Mouse (Mus musculus) common myeloid progenitor, adult 5-6 weeks (primary cell): Measurements from ENCODE around the gene Nlrp9b. TPM values are rescaled to one million over a fixed set of nuclear protein-coding genes. Genes with fewer than 3 reads are reported as not detected.
"Not testable (repeated sequence)": the region's sequence is repeated elsewhere in the genome, so short reads cannot be mapped to it uniquely, and the experiment has no call there.

ENCODE experiments used
- ATAC-seq: replicated peaks from 2 replicates; pipeline ENCODE4 v1.8.0; 2016; ENCODE audit warnings: low read depth, mild to moderate bottlenecking, moderate TSS enrichment, inconsistent platforms; ENCODE audit not compliant: poor library complexity, severe bottlenecking
- total RNA-seq: library from RNA; stranded (forward); fragments of 200-1000, 187-1606 nt; gene quantifications from 2 replicates; pipeline ENCODE4 v1.2.3, GENCODE M21; 2017

The Nlrp9b gene
- total RNA-seq, 1 experiment from 2014 or later: not detected

DNA sequence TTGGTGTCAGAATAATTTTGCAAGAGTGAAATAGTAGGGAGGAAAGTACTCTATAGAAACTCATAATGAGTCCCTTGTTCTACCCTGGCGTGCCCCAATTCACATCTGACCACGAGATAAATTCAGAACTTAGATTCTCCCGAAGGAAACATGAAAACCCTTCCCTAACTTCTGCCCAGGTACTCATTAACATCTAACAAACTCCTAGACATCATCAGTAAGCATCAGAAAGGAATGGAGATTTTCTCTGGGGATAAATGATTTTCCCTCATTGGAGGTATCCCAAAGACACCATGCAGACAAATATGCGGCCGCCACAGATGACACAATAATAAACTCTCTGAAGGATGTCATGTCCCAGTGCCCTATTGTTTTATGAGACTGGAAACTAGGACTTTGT is 108.1 kb downstream of the Nlrp9b start, which contains the start of gene Vmn1r91:
Gene Vmn1r91 (plus strand): TSS at position 301 of the 400 bp plus-strand sequence.
- not testable (repeated sequence) for ATAC-seq

DNA sequence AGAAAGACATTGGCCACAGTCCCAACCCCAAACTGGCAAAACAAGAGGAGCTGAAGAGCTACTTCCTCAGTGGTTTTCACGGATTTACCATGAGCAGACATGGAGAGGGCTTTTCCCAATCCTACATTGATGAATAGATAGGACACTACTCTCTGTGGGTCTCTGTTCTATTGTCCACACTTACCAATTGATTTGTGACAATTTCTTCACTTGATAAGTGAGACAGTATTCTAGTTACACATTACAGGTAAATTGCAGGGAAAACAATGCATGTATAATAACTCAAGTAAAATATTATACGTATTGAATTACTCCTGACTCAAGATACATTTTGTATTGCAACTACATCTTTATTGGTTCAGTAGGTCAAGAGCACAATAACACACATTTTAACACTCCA is 131.2 kb downstream of the Nlrp9b start, which contains the start of gene Gm16442:
Gene Gm16442 (minus strand): TSS at position 101 of the 400 bp plus-strand sequence.
- ATAC-seq: not testable (repeated sequence)

Other genes with a start within 250 kb of the Nlrp9b start
- 0.73 and 2.5 TPM in 2 replicates for gene Nectin2, start 241.0 kb upstream of the Nlrp9b start, total RNA-seq
- 0.32 TPM in 1 of 2 replicates, not detected in the other for gene Bcam, start 220.4 kb upstream of the Nlrp9b start, total RNA-seq
- not detected in 2 replicates for gene Cblc, start 194.7 kb upstream of the Nlrp9b start, total RNA-seq
- gene Bcl3, start 168.7 kb upstream of the Nlrp9b start, total RNA-seq: 1.6 and 2.4 TPM in 2 replicates
- not detected in 2 replicates for gene Gm19345, start 139.5 kb upstream of the Nlrp9b start, total RNA-seq
- gene Ceacam16, start 130.2 kb upstream of the Nlrp9b start, total RNA-seq: not detected in 2 replicates
- not detected in 2 replicates for gene Ceacam19, start 103.5 kb upstream of the Nlrp9b start, total RNA-seq
- 7.7 and 9.7 TPM in 2 replicates for gene Pvr, start 70.3 kb upstream of the Nlrp9b start, total RNA-seq
- gene Igsf23, start 40.7 kb upstream of the Nlrp9b start, total RNA-seq: 0.29 and 0.46 TPM in 2 replicates
- not detected in 2 replicates for gene Ceacam20, start 26.1 kb upstream of the Nlrp9b start, total RNA-seq
- gene Vmn1r91, start 108.2 kb downstream of the Nlrp9b start, total RNA-seq: not detected in 2 replicates
- gene Gm16442, start 131.1 kb downstream of the Nlrp9b start, total RNA-seq: not detected in 2 replicates
- not detected in 2 replicates for gene Vmn1r93, start 147.6 kb downstream of the Nlrp9b start, total RNA-seq
- gene Vmn1r94, start 176.9 kb downstream of the Nlrp9b start, total RNA-seq: not detected in 2 replicates
- gene Vmn1r95, start 202.2 kb downstream of the Nlrp9b start, total RNA-seq: not detected in 2 replicates
- not detected in 2 replicates for gene Gm6164, start 214.1 kb downstream of the Nlrp9b start, total RNA-seq
- not detected in 2 replicates for gene Gm4498, start 242.4 kb downstream of the Nlrp9b start, total RNA-seq